Mouse (Mus musculus) testis, adult 2 months (tissue): ENCODE data around the gene Gm20403. TPM values are rescaled to one million over a fixed set of nuclear protein-coding genes. Genes with fewer than 3 reads are reported as not detected.
A peak's percentile ranks its signal among the peaks of the same experiment; 100 is the strongest.

Experiments used
- H3K27ac ChIP-seq: fragments of 200-500 bp; 2 replicates; pipeline ENCODE4 v1.5.1; 2012; ENCODE audit warnings: low read depth, low read length; ENCODE audit not compliant: control insufficient read depth, insufficient read depth
- H3K27me3 ChIP-seq: fragments of 200-500 bp; 2 replicates; pipeline ENCODE4 v1.6.1; 2012; ENCODE audit warnings: mild to moderate bottlenecking, low read length, moderate library complexity; ENCODE audit not compliant: control insufficient read depth, insufficient read depth
- H3K36me3 ChIP-seq: fragments of 200-500 bp; 2 replicates; pipeline ENCODE4 v1.6.1; 2012; ENCODE audit warnings: mild to moderate bottlenecking, low read length; ENCODE audit not compliant: control insufficient read depth, insufficient read depth
- H3K4me1 ChIP-seq: fragments of 200-500 bp; 2 replicates; pipeline ENCODE4 v1.6.1; 2012; ENCODE audit warnings: low read length; ENCODE audit not compliant: control insufficient read depth, insufficient read depth
- H3K4me3 ChIP-seq: fragments of 200-500 bp; 2 replicates; pipeline ENCODE4 v1.5.1; 2012; ENCODE audit warnings: low read depth, mild to moderate bottlenecking, low read length, moderate library complexity, mixed read lengths; ENCODE audit not compliant: control insufficient read depth
- CTCF ChIP-seq: fragments of 200-500 bp; IDR thresholded peaks from 2 replicates; pipeline ENCODE4 v1.5.1; 2012; ENCODE audit warnings: low read depth, mild to moderate bottlenecking, inconsistent platforms, low read length, moderate library complexity; ENCODE audit not compliant: control insufficient read depth, insufficient read depth, insufficient replicate concordance
- POLR2A ChIP-seq: fragments of 200-500 bp; IDR thresholded peaks from 2 replicates; pipeline ENCODE4 v1.6.1; 2012; ENCODE audit warnings: low read depth, mild to moderate bottlenecking, inconsistent platforms, low read length, moderate library complexity; ENCODE audit not compliant: control insufficient read depth
- polyA plus RNA-seq: library from polyadenylated mRNA; depleted of rRNA; stranded (reverse); fragments of >200 nt; gene quantifications from 2 replicates; pipeline ENCODE4 v1.2.3, GENCODE M21; 2012; rRNA removed

Gm20403 gene
- polyA plus RNA-seq = not detected in 2 replicates

GRCm38 (mm10) chr12:54986052-54986717 is at the start of gene Gm20403:
TSS of gene Gm20403 (minus strand) at chr12:54986529.
- no peaks in the 10 kb centered on the region for H3K27me3 ChIP-seq
- H3K36me3 ChIP-seq = no peaks in the 10 kb centered on the region
- TF ChIP-seq POLR2A (peak; percentile 53; the same call in 1 of the 2 replicates), CTCF (no peak)
- H3K27ac ChIP-seq = peak within 1 kb of the TSS; percentile 93
- H3K4me3 ChIP-seq = peak within 1 kb of the TSS; percentile 97
- H3K4me1 ChIP-seq = peaks cover 3% of the 10 kb centered on the region; the same call in 1 of the 2 replicates

GRCm38 (mm10) chr12:55027088-55027487 is 40.8 kb upstream of the Gm20403 start:
- no peaks in the 10 kb centered on the region for H3K36me3 ChIP-seq
- H3K4me3 ChIP-seq = no peak overlapping the region
- TF ChIP-seq CTCF (no peak), POLR2A (no peak)
- no peaks in the 10 kb centered on the region for H3K27me3 ChIP-seq
- no peaks in the 10 kb centered on the region for H3K4me1 ChIP-seq
- H3K27ac ChIP-seq = no peak overlapping the region

- no peaks in the 10 kb centered on the region for H3K27me3 ChIP-seq
- no peak overlapping the region for H3K27ac ChIP-seq
- H3K4me3 ChIP-seq = no peak overlapping the region
- H3K36me3 ChIP-seq = no peaks in the 10 kb centered on the region
- TF ChIP-seq POLR2A (no peak), CTCF (no peak)
- peaks cover 2% of the 10 kb centered on the region; the same call in 1 of the 2 replicates for H3K4me1 ChIP-seq
These were observed 37.0 kb upstream of the Gm20403 start for GRCm38 (mm10) chr12:55023284-55023683.

GRCm38 (mm10) chr12:55019421-55019877 is 33.1 kb upstream of the Gm20403 start:
- TF ChIP-seq CTCF (no peak), POLR2A (no peak)
- Histone ChIP-seq H3K36me3 (no peaks in the 10 kb centered on the region), H3K27me3 (no peaks in the 10 kb centered on the region), H3K27ac (no peak overlapping the region; the same call in 1 of the 2 replicates), H3K4me3 (no peak overlapping the region), H3K4me1 (peaks cover 2% of the 10 kb centered on the region; the same call in 1 of the 2 replicates)

GRCm38 (mm10) chr12:55017119-55017721 is 30.9 kb upstream of the Gm20403 start:
- Histone ChIP-seq H3K27me3 (no peaks in the 10 kb centered on the region), H3K36me3 (peaks cover 1% of the 10 kb centered on the region; the same call in 1 of the 2 replicates), H3K27ac (no peak overlapping the region), H3K4me3 (no peak overlapping the region), H3K4me1 (peaks cover 2% of the 10 kb centered on the region)
- TF ChIP-seq POLR2A (no peak), CTCF (no peak)

- no peaks in the 10 kb centered on the region for H3K27me3 ChIP-seq
- no peak overlapping the region for H3K27ac ChIP-seq
- no peak for TF ChIP-seq POLR2A
- no peak for TF ChIP-seq CTCF
- peaks cover 2% of the 10 kb centered on the region for H3K4me1 ChIP-seq
- H3K36me3 ChIP-seq = peaks cover 1% of the 10 kb centered on the region; the same call in 1 of the 2 replicates
- no peak overlapping the region for H3K4me3 ChIP-seq
These were observed 30.2 kb upstream of the Gm20403 start for GRCm38 (mm10) chr12:55016339-55017118.

GRCm38 (mm10) chr12:55015428-55015827 is 29.1 kb upstream of the Gm20403 start:
- Histone ChIP-seq H3K4me3 (no peak overlapping the region), H3K4me1 (peaks cover 2% of the 10 kb centered on the region), H3K27me3 (no peaks in the 10 kb centered on the region), H3K36me3 (peaks cover 4% of the 10 kb centered on the region; the same call in 1 of the 2 replicates), H3K27ac (no peak overlapping the region)
- TF ChIP-seq POLR2A (no peak), CTCF (no peak)
